Mouse (Mus musculus): ENCODE results near the gene Cyp2t4.

The Cyp2t4 gene

DNA sequence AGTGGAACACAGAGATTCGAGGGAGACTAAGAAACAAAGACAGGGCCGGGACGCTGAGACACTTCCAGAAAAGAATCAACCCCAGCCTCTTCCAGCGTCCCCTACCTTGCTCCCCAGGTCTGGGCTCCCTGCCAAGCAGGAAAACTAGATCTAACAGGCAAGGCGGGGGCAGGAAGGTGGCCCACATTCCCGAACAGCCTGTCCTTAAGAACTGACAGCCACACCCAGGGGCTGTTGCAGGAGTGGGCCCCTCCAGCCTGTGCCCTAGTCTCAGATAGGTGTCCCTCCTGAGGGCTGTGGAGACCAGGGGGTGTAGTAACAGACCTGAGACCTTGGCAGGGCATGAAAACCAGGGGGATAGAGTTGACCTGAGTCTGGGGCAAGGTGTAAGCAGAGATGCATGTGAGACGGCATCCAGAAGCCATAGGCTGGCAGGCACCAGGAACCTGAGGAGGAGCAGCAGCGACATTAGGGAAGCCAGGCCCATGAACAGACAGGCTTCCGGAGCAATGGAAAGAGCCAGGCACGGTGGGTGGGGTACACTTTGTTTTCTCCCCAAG lies at the start of gene Cyp2t4:
TSS of gene Cyp2t4 (plus strand) at position 510 of the 560 bp plus-strand sequence.
- DNase-seq = no peak

DNA sequence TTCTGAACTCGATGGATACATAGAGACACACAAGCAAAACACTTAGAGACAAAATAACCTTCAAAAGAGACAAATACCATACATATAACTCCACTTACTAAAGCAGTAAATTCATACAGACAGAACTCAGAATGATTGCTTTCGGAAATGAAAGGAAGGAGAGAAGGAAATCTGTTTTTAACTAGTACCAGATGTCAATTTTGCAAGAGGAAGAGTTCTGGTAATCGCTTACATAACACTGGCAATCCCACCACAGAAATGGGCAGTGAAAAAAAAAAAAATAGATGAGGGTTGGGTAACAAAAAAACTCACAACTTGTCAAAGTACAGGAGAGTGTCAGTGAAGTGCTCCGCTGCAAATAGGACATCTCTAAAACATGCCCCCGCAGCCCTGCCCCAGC lies 48.6 kb upstream of the Cyp2t4 start:
- DNase-seq = no peak

DNA sequence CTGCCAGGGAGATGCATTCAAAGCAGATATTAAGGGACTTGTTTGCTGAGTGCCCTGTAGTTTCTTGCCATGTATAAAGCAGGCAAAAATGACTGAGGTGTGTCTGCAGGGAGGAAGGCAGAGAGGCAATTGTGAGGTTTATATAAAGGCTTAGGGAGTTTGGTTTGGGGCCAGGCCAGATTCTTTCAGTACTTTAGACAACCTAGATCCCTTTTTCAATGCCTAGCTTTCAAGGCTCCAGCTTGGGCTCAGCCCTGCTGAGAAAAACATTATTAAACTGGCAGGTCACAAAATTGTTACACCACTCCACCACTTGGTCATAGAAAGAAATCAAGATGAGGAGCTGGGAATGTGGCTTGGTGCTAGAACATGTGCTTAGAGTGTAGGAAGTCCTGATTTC lies 43.2 kb upstream of the Cyp2t4 start:
- no peak for DNase-seq

DNA sequence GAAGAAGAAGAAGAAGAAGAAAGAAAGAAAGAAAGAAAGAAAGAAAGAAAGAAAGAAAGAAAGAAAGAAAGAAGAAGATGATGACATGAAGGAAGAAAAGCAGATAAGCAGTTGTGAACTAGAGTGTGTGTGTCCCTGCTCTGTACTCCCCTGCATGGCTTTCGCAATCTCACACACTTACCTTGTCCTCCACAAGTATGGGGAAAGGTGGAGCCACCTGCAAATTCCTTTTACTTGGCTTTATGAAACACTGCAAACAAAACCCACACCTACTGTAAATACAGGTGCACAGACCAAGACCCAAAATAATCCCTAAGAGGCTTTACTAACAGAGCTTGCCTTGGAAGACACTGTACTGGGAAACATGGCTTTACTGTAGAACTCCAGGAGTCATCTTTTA lies 42.5 kb upstream of the Cyp2t4 start:
- no peak for DNase-seq

GRCm38 (mm10) chr7:27111987-27112386 lies 41.5 kb upstream of the Cyp2t4 start:
- no peak for DNase-seq

DNA sequence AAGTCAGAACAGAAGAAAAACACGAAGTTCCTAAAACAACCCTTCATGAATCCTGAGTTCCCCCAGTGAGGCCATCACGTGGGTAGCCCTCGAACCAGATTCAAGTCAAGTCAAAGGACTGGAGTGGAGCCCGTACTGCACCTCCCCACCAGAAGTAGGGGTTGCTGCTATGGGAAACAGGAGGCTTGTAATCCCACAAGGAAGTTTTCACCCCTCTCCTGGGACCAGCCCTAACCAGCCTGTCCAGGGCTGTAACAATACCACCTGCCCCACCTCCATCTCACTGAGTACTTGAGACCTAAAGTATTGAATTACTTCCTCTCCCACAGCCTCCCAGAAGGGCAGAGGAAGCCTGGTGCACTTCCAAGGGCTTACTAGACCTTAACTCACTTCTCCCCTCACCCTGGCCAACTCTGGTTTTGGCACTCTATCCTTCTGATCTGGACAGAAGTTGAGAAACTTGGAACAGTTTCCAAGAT lies 35.4 kb upstream of the Cyp2t4 start:
- no peak for DNase-seq

GRCm38 (mm10) chr7:27119676-27120075 lies 33.8 kb upstream of the Cyp2t4 start, which contains the start of gene Cyp2f2:
Cyp2f2 (plus strand) TSS chr7:27119909.
- no peak for DNase-seq

DNA sequence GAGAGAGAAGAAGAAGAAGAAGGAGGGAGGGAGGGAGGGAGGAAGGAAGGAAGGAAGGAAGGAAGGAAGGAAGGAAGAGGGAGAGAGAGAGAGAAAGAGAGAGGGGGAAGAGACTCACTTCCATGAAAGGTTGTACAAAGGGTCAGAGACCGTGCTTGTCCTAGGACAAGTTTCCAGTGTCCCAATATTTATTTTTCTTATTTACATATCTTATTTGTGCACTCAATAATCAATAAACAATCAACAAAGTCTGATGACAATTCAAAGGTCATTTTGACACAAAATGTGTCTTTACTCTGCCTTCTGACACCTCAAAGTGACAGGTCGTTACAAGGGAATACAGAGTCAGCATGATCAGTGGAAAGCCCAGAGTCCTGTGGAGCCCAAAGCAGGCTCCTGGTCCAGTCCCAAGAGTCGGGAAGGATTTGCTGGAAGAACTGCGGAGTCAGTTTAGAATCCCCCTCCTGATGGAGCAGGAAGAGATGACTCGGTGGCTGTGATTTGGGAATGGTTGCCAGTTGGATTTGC lies 29.1 kb upstream of the Cyp2t4 start:
- DNase-seq = no peak

DNA sequence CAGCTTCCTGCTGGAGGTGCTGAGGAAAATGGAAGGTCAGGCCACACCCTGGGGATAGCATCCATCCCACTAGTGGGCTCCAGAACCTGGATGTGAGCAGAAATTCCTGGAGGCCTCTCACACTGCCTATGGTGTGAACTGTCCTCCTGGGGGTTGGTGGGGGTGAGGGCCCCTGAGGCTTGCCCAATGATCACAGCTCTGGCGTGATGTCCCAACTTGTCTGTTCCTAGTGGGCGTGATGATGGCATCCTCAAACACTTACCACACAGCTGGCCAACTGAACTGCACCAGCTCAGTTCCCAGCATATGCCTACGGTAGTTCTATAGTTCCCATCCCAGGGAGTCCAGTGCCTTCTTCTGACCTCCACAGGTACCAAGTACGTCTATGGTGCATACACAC lies 28.5 kb upstream of the Cyp2t4 start:
- DNase-seq = no peak

GRCm38 (mm10) chr7:27128162-27128561 lies 25.4 kb upstream of the Cyp2t4 start:
- peak; percentile 13 for DNase-seq

DNA sequence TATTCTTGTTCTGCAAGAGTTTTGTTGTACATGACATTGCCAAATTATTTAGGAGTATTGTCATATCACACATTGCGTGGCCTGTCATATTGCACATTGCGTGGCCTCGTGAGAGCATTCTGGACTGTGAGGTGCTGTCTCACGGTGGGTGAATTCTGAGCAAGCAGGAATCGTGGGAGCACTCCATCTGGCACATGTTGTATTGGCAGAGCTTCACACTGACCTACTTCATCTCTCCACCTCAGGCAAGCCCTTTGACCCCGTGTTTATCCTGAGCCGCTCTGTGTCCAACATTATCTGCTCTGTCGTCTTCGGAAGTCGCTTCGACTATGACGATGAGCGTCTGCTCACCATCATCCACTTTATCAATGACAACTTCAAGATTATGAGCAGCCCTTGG lies 24.6 kb upstream of the Cyp2t4 start:
- DNase-seq = no peak

- DNase-seq = no peak
Observed at GRCm38 (mm10) chr7:27129811-27130210, 23.7 kb upstream of the Cyp2t4 start.

DNA sequence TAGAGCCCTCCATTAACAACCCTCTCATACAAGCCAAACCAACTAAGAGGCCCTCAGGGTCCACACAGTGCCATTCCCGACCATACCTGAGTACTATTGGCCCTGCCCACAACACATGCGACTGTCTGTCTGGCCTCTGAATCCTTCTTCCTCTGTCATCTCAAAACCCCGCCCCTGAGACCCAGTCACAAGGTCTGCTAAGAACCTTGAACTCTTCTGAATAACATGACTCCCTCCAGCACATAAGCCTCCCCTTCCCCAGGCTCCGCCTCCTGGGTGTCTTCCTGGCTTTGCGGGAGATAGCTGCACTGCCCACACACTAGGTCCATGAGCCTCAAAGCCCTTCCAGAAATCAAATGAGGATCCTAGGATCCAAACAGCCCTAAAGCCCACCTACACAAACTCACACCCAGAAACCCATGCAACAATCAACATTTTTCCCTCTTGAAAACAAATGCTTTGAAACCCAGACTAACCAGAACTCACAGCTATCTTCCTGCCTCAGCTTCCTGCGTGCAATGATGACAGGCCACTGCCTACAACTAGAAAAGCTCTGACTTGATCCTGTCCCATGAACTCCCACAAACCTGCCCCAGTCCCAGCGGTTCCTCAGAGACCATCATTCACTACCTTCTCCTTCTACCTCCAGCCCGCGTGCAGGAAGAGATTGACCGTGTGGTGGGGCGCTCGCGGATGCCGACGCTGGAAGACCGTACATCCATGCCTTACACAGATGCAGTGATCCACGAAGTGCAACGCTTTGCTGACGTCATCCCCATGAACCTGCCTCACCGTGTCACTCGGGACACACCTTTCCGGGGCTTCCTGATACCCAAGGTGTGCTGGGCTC lies 22.8 kb upstream of the Cyp2t4 start:
- no peak for DNase-seq

- no peak for DNase-seq
Observed at GRCm38 (mm10) chr7:27131387-27131786, 22.1 kb upstream of the Cyp2t4 start.

DNA sequence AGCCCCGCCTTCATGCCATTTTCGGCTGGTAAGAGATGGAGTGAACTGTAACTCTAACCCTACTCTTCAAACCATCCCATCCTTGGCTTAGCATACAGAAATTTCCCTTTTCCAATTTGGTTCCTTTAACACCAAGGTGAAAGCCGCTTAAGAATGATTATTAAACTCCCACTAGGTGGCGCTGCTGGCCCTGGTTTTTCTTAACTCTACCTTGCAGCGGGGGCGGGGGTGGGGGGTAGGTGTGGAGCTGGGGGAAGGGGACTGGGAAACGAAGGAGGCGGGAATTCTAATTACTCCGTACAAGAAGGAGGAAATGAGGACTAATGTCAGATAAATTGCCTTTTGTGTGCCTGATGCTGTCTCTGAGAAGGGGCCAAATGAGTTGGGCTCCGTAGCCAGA lies 20.9 kb upstream of the Cyp2t4 start:
- DNase-seq = peak in 1 of 2 experiments; percentile 26

- DNase-seq = no peak
Observed at GRCm38 (mm10) chr7:27133156-27133555, 20.4 kb upstream of the Cyp2t4 start.

DNA sequence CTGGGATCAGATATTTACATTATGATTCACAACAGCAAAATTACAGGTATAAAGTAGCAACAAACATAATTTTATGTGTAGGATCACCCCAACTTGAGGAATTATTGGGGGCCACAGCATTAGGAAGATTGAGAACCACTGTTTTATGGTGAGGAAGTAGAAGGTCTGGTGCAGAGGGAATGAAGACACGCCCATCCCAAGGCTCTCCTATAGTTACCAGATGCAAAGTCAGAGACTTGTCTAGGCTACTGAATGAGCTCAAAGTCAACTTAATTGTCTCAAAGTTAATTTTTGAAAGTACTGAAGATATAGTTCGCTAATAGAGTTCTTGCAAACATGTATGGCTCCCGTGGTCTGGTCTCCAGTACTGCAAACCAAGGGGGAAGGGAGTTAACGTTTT lies 19.8 kb upstream of the Cyp2t4 start:
- DNase-seq = no peak

- no peak for DNase-seq
Observed at GRCm38 (mm10) chr7:27136410-27136996, 17.0 kb upstream of the Cyp2t4 start.

DNA sequence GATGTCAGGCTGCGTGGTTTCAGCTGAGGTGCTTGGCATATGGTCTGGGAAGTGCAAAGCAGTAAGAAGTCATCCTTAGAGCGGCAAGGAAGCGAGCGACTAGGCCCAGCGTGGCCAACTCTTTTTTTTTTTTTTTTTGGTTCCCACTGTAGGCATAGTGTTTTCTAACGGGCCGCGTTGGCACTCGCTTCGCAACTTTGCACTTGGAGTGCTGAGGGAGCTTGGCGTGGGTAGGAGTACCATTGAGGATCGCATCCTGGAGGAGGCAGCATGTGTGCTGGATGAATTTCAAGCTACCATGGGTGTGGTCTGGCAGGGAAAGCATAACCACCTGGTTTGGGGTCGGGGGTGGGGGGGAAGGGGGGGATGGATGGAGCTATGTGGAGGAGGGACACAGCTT lies 2.5 kb downstream of the Cyp2t4 start:
- DNase-seq = no peak

DNA sequence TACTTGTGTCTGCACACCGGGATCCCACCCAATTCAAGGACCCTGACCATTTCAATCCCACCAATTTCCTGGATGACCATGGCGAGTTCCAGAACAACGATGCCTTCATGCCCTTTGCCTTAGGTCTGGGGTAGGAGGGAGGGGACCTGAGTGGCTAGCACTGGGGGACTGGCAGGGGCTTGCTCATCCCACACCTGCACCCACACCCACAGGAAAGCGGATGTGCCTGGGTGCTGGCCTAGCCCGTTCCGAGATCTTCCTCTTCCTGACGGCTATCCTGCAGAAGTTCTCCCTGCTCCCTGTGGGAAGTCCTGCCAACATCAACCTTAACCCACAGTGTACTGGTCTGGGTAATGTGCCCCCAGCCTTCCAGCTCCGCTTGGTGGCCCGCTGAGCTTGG lies 4.7 kb downstream of the Cyp2t4 start:
- no peak for DNase-seq

DNA sequence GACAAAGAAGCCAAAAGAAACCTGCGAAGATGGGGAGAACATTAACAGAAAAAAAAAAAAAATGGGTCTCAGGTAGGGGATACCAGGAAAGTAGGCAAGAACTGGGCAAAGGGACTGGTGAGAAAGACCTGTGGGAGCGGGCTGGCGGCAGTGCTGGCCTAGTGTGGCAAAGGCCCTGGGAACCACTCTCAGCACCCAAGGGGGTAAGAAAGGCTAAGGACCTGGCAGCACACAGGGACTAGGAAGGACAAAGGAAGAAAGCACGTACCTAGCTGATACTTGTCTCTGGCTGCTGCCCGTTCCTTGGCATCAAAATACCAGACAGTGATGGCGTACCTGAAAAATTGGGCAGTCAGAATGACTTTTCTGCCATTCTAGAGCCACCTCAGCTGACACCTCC lies 5.7 kb downstream of the Cyp2t4 start:
- no peak for DNase-seq

GRCm38 (mm10) chr7:27159882-27160281 lies 6.4 kb downstream of the Cyp2t4 start:
- DNase-seq = peak; percentile 88 to 91

DNA sequence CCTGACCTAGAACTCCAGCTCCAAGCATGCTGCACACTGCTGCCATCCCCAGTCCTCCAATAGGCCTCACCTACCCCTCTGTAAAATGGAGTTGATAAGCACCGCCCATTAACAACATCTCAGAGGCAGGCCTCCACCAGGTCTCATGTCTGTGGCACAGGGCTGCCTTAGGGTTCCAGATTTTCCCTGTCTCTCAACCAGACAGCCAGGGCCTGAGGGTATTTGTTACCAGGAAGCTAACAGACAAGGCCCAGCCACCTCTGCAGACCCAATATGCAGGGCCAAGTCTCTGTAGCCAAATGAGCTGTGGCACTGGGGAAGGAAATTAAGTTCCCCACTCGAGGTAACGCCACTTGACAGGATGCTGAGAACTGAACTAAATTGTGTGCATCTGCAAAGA lies 7.4 kb downstream of the Cyp2t4 start:
- DNase-seq = no peak

DNA sequence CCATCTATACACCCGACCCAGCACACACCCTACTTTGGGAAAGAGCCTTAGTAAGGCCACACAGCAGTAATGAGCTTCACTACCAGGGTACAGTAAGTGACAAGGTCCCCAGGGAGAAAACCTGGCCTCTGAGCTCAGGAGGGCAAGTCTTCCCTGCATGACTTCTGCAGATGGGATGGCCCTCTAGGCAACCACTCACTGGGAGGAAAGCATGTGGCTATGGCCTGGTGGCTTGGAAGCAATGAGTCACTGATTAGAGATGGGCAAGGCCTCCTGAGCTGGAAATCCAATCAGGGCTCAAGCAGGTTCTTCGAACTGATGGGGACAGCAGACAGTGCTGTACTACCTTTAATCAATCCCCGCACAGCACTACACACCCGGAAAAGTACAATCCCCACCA lies 8.2 kb downstream of the Cyp2t4 start:
- DNase-seq = no peak

All from thymus, postnatal 36 days (tissue).